Mouse (Mus musculus): ENCODE results near the gene Slc12a7.
"Not testable (repeated sequence)": the region's sequence is repeated elsewhere in the genome, so short reads cannot be mapped to it uniquely, and the experiment has no call there.

DNA sequence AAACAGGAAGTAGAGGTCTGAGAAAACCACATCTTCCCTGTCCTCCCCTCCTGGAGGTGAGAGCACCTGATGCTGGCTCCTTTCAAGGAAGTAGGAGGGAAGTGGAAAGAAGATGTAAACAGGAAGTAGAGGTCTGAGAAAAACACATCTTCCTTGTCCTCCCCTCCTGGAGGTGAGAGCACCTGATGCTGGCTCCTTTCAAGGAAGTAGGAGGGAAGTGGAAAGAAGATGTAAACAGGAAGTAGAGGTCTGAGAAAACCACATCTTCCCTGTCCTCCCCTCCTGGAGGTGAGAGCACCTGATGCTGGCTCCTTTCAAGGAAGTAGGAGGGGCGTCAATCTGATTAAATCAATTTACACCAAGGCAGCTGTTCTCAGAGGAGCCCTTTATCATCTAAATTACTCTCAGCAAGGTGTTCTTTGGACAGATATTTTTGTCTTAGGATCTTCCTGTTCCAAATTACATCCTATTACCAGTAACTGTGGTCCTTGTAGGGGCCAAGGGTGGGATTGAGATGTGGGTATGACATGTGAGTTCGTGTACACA, 7.6 kb downstream of the Slc12a7 start:
- TF ChIP-seq POLR2A, CTCF (IDR thresholded peaks at IDR 0.05; ENCODE audit: extremely low read depth, insufficient read depth, low read length): not testable (repeated sequence)
